Mouse (Mus musculus) layer of hippocampus, adult 2 months (tissue): Measurements from ENCODE around the gene Bad. TPM values are rescaled to one million over a fixed set of nuclear protein-coding genes. Genes with fewer than 3 reads are reported as not detected.
"Not testable (repeated sequence)": the region's sequence is repeated elsewhere in the genome, so short reads cannot be mapped to it uniquely, and the experiment has no call there.

Source experiments
- DNase-seq, 2 experiments: peaks; one replicate each; pipeline ENCODE4 v3.0.0; 2022; ENCODE audit warnings: low spot score in 2 of 2
- H3K27ac ChIP-seq: fragments of 200-600 bp; 2 replicates; pipeline ENCODE4 v1.8.1; 2022
- H3K4me3 ChIP-seq: fragments of 200-600 bp; 2 replicates; pipeline ENCODE4 v1.8.1; 2022; ENCODE audit warnings: mild to moderate bottlenecking
- CTCF ChIP-seq: fragments of 200-600 bp; conservative IDR thresholded peaks from 2 replicates; pipeline ENCODE4 v1.8.1; 2022; ENCODE audit warnings: antibody characterized with exemption, mild to moderate bottlenecking, moderate library complexity
- total RNA-seq, 2 experiments: library from RNA; stranded (reverse); gene quantifications; 2 replicates each; pipeline ENCODE4 v1.2.3; 2021

The Bad gene
- total RNA-seq, 2 experiments from 2014 or later: 43.1 to 43.8 TPM

- H3K4me3 ChIP-seq: peak overlapping the region; percentile 75
- TF ChIP-seq CTCF: no peak
- DNase-seq: no peak
- H3K27ac ChIP-seq: peak overlapping the region; percentile 98
Observed at GRCm38 (mm10) chr19:6979001-6979479, 37.4 kb downstream of the Bad start.

- peak; percentile 84 for TF ChIP-seq CTCF
- DNase-seq: peak; percentile 100
- peak overlapping the region; percentile 75 for H3K4me3 ChIP-seq
- peak overlapping the region; percentile 98 for H3K27ac ChIP-seq
Observed at GRCm38 (mm10) chr19:6979486-6980380, 38.1 kb downstream of the Bad start.

DNA sequence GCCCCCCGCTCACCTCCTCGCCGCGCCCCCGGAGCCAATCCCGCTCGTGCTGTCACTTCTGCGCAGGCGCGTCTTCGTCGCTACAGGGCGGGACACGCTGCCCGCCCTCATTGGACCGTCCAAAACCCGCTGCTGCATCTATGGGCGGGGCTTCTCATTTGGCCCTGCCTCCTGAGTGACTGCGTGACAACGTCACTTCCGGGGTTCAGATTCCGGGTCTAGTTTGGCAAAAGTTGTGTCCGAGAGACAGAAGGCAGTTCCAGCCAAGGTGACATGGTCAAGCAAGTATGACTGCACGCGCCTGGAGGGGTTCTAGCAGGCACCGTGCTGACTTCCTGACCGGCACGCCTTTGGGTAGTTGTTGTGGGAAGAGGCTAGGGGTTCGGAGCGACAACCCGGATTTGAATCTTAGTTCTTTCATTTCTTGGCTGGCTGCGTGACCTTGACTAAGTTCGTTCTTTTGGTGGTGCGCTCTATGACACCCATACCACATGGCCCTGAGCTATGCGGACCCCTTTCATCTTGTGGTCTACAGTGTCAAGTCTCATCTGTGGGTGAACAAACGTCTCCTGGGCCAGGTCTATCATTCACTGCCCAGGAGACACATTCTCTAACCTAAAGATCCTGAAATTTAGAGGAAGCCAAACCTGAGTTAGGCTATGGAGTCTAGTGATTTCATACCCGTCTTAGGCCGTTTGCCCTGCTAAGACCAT is 38.9 kb downstream of the Bad start, which contains the start of gene Fkbp2:
TSS of gene Fkbp2 (minus strand) at position 121 of the 713 bp plus-strand sequence.
- TF ChIP-seq CTCF: no peak
- peak within 1 kb of the TSS; percentile 98 for H3K27ac ChIP-seq
- DNase-seq: peak; percentile 98
- peak within 1 kb of the TSS; percentile 75 for H3K4me3 ChIP-seq

GRCm38 (mm10) chr19:6981465-6981864 is 39.8 kb downstream of the Bad start:
- Histone ChIP-seq H3K4me3 (no peak overlapping the region), H3K27ac (peak overlapping the region; percentile 98)
- no peak for TF ChIP-seq CTCF
- DNase-seq: no peak

DNA sequence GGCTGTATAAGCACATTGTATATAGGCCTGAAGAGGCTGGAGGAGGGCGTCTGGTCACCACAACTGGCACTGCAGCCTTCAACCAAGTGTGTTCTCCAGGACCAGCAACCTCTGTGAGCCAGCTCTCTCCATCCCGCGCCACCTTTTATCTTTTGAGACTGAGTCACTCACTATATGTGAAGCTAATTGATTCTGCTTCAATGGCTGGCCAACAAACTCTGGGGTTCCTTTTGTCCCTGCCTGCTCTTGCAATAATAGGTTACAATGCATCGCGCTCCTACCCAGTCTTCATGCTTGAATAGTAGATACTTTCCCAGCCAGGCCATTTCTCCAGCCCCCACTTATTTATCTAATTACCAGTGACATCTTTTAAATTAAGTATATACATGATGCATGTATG is 42.0 kb downstream of the Bad start:
- no peak for DNase-seq
- no peak for TF ChIP-seq CTCF
- no peak overlapping the region for H3K4me3 ChIP-seq

GRCm38 (mm10) chr19:6985300-6985699 is 43.6 kb downstream of the Bad start:
- TF ChIP-seq CTCF: no peak
- no peak for DNase-seq
- Histone ChIP-seq H3K27ac (no peak overlapping the region), H3K4me3 (no peak overlapping the region)

More for the DNA sequence above, 42.0 kb downstream of the Bad start:
- no peak overlapping the region for H3K27ac ChIP-seq

GRCm38 (mm10) chr19:6985951-6986708 is 44.5 kb downstream of the Bad start:
- TF ChIP-seq CTCF: no peak
- Histone ChIP-seq H3K4me3 (peak overlapping the region; percentile 81), H3K27ac (peak overlapping the region; percentile 96)
- DNase-seq: no peak

GRCm38 (mm10) chr19:6987061-6987903 is 45.6 kb downstream of the Bad start, which contains the start of gene Vegfb:
Gene Vegfb (minus strand): TSS chr19:6987651.
- TF ChIP-seq CTCF: no peak
- peak within 1 kb of the TSS; percentile 96 for H3K27ac ChIP-seq
- peak in 1 of 2 experiments; percentile 64 for DNase-seq
- peak within 1 kb of the TSS; percentile 81 for H3K4me3 ChIP-seq

DNA sequence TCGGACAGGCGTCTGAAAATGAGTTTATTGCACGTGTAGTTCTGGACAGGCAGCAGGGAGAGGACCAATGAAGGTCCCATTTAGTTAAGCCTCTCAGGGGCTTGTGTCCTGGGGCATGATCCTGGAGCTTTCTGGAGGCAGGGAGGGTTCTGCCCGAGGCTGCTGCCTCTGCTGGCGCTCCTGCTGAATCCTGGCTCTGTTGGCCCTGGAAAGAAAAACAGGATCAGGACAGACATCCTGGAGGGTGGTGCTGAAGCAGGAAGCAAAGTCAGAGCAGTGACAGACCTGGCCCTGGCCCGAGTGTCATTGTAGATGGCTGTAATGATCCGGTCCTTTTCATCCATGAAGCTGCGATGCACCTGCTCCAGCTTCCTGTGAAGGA is 46.2 kb downstream of the Bad start:
- Histone ChIP-seq H3K27ac (peak overlapping the region; percentile 96), H3K4me3 (peak overlapping the region; percentile 81)
- no peak for DNase-seq
- TF ChIP-seq CTCF: no peak

DNA sequence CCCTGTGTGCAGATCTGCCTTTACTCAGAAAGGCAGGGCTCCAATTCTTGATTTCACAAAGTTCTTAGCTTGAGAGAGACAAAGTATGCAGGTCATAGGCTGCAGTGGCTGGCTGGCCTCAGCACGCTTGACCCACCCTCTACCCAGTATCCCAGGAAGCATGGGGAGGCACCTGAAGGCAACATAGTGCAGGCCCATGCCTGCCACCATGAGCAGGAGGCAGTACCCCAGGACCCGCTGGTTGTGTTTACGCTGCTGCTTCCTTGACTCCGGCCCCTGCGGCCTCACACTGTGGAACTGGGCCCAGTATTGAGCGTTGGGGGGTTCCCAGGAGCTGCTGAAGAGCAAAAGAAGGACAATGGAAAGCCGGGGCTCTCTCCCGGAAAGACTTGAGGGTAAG is 47.6 kb downstream of the Bad start:
- no peak overlapping the region for H3K4me3 ChIP-seq
- no peak for TF ChIP-seq CTCF
- no peak for DNase-seq

DNA sequence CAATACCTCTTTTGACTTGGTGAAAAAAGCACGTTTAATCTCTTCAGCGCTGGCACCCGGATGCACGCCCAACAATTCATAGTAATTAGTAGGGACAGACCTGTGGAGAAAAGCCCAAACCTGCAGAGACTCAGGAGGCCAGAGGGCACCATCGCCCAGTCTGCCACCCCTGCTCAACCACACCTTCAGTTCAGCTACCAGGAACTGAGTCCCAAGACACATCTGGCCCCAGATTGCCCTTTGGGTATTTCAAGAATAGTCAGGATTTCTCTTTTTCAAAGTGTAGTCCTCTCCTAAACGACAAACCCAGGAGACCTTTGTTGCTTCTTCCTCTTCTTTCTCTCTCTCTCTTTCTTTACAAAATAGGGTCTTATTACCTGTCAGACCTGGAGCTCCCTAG is 49.1 kb downstream of the Bad start:
- TF ChIP-seq CTCF: no peak
- no peak for DNase-seq
- Histone ChIP-seq H3K4me3 (no peak overlapping the region), H3K27ac (no peak overlapping the region)

More for the DNA sequence above, 47.6 kb downstream of the Bad start:
- H3K27ac ChIP-seq: no peak overlapping the region

DNA sequence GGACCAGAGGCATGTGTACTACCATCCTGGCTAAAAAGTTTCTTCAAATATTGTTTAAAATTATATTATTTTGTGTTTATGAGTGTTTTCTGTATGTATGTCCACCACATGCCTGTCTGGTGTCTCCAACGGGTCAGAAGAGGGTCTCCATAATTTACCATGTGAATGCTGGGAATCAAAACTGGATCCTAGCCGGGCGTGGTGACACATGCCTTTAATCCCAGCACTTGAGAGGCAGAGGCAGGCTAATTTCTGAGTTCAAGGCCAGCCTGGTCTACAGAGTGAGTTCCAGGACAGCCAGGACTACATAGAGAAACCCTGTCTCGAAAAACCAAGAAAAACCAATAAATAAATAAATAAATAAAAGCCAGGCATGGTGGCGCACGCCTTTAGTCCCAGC is 49.5 kb downstream of the Bad start:
- not testable (repeated sequence) for H3K27ac ChIP-seq, H3K4me3 ChIP-seq, DNase-seq
